Mouse (Mus musculus): Measurements from ENCODE around the gene Lmbr1l. TPM values are rescaled to one million over a fixed set of nuclear protein-coding genes. Genes with fewer than 3 reads are reported as not detected.
"Not testable (repeated sequence)": the region's sequence is repeated elsewhere in the genome, so short reads cannot be mapped to it uniquely, and the experiment has no call there.

The Lmbr1l gene
- 10 to 100 TPM in 2 of 4 experiments, 1 to 10 TPM in 2; 7.3 to 12.2 (median 10.0) TPM for total RNA-seq (2022)

DNA sequence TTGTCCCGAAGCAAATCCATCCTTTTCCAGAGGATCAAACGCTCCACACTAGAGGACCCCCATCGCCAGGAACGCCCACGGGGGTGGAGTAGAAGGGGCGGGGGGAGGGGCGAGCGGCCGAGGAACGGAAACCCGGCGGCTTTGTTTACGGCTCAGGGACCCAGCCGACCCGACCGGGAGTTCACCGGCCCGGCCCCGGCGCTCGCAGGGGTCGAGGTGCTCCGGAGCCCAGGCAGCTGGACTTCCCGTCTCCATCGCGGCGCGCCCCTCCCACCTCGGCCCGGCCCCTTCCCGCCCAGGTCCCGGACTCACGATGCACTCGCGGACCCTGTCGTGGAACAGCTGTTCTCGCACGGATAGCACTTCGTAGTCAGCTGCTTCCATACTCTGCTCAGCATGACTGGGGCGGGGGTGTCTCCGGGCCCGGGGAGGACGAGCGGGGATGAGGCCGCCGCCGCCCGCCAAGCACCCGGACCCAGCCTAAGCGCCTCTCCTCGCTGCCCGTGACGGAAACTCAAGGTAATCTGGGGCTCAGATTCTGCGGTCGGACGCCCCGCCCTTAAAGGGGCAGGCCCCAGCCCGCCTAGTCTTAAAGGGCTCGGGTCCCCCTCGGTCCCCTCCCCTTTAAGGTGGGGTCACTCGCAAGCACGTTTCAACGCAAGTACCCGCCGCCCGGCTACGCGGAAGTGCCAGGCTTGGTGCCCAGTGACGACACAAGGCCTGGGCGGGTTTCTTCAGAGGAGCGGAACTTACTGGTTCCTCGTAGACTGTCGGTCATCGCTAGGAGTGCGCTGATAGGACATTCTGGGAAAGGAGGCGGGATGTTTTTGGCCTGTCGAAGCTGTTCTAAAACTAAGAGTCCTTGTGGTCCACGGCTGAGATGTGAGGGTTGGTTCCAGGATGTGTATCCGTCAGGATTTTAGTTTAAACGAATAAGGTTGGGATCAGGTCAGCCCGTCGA is at the start of gene Lmbr1l:
Gene Lmbr1l, minus strand, starts transcription at position 694 of the 961 bp plus-strand sequence.
- peak; percentile 99 for DNase-seq (ENCODE audit: low spot score)

DNA sequence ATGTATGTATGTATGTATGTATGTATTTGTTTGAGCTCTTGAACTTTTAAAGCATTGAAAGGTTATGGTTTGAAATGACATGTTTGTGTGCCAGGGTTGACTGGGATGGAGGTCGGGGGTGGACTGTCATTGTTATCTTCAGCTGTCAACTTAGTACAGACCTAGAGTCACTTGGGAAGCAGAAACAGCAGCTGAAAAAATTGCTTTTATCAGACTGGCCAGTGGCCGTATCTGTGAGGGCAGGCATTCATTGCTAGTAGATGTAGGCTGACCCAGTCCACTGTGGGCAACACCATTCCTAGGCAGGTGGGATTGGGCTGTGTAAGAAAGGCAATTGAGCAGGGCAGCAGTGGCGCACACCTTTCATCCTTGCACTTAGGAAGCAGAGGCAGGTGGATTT is 41.5 kb upstream of the Lmbr1l start:
- DNase-seq (ENCODE audit: low spot score), result no peak

DNA sequence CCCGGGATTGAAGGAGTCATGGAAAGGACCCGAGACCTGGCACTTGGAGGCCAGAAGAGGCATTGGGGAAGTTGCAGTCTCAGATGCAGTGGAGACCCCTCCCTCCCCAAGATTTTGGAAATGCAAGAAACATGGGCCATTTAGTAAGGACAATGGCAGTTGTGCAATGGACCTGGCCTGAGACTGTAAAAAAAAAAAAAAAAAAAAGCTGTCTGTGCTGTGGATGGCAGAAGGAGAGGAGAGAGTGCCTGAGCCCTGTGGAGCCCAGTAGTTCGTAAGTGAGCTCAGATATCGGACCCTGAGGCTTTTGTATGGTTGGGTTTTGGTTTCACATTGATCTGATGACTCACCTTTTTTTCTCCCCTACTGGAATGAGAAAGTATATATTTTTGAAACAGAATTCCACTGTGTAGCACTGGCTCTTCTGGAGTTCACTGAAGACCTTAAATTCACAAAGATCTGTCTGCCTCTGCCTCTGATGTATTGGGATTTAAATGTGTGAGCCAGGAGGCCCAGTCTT is 40.9 kb upstream of the Lmbr1l start:
- DNase-seq (ENCODE audit: low spot score), result no peak

DNA sequence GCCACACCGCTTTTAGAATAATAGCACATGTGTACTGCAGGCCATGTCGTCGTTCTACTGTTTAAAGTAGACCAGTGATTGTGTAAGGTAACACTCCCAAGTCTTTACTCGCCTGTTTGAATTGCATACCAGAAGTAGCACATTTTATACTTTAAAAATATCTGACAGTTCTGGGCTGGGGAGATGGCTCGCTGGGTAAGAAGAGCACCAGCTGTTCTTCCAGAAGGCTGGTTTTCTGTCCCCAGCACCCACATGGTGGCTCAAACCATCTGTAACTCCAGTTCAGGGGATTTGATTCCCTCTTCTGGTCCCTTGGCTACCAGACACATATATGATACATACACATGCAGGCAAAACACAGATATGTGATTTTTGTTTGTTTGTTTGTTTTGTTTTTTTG is 39.4 kb upstream of the Lmbr1l start:
- DNase-seq (ENCODE audit: low spot score), result no peak

DNA sequence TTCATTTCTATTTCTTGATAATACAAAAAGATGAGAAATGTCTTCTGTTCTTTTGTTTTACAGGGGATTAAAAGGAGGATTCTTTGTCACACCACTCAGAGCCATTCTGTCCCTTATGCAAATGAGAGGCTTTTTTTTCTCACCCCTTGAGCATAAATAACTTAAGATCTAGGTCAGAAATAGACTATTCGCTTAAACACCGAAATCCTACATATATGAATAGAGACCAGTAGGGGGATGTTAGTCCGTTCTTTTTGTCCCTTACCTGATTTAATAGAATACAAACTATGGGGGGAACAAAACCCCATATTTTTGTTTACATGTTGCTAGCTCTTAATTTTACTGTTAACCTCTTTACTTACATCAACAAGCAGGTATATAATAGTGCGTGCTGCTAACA is 38.0 kb upstream of the Lmbr1l start:
- no peak for DNase-seq (ENCODE audit: low spot score)

DNA sequence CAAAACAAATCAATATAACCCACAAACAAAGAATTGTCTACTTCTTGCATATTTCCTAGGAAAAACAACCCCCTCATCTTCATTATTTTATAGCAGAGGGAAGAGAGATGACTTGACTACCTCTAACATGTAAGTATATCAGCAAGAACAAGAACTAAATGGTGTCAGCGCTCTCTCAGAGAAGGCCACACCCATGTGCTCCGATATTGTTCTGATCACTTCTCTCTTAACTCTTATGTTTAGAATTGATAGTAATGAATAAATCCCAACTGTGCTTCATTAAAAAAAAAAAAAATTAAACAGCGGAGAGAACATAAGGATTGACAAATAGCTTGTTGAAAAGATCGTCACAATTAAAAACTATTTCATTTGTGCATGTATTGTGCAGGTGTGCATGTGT is 37.3 kb upstream of the Lmbr1l start:
- no peak for DNase-seq (ENCODE audit: low spot score)

DNA sequence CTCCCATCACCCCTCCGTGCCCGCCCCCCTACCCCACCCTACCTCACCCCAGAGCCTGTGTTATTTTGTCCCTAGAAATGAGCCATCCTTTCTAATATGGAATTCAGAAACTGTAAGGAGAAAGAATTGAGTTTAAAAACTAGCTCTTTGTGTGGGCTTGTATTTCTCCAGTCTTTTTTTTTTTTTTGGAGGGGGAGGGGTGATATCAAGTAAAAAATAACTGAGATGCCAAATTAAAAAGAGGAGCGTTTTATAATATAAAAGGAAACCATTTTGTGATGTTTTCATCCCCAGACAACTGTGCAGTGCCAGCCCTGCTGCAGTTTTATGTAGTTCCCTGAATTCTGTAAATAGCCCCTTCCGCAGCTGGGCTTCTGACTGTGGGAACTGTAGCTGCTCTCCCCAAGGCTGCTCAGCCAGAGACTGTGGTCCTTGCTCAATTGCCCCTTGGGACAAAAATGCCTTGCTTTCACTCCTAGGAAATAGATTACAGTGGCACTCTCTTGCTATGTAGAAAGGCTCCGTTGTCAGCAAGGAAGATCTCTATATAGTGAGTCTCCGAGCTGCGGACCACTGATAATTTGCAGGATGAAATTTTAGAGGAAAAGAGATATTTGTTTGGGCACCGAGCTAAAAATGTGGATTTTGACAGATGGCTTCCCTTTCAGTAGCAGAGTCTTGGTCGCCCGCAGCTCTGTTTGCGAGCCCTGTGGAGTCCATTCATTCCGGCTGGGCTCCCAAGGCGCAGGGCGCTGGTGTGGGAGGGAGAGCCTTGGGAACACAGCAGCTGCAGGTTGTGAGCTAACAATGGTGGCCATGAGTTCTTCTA is 36.6 kb upstream of the Lmbr1l start:
- no peak for DNase-seq (ENCODE audit: low spot score)

DNA sequence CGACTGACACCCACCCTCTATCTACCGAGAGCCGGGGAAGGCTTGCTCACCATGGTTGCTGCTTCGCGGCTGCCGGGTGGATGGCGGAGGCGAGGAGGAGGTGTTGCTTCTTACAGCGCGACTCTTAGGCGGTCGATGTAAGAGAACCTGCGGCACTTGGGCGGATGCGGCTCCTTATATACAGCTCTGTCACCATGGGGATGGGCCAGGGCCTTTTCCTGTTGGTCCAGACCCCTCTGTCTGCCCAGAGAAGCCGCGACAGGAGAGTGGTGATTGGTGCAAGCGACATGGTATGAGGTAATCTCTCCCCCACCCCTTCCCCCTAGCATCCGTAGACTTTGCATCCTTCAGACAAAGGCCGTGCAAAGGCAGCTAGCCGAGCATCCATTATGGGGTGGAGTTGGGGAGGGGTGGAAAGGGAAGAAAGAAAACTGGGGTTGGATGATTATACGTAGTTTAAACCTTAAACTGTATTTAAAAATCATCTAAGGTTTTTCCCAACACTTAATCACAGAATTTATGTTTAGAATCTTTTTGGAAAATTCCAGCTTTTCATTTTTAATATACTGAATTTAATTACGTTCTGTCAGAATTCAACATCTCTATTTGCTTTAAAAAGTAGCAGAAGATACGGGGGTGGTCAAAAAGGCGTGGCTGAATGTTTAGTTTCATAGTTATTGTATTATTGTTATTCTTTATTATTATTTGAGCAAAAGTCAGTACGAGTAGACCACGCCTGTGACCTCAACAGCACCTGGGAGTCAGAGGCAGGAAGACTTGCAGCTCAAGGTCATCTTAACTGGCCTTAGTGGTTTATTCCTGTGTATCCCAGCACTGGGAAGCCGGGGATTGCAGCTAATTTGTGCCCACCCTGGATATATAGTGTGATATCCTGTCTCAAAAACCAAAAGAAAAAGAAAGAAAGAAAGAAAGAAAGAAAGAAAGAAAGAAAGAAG is 35.6 kb upstream of the Lmbr1l start, which contains the start of the genes Gm49450 and Tuba1a:
Gene Gm49450, minus strand, starts transcription at position 151 of the 956 bp plus-strand sequence.
Gene Tuba1a, minus strand, starts transcription at position 303 of the 956 bp plus-strand sequence.
- peak; percentile 94 for DNase-seq (ENCODE audit: low spot score)

DNA sequence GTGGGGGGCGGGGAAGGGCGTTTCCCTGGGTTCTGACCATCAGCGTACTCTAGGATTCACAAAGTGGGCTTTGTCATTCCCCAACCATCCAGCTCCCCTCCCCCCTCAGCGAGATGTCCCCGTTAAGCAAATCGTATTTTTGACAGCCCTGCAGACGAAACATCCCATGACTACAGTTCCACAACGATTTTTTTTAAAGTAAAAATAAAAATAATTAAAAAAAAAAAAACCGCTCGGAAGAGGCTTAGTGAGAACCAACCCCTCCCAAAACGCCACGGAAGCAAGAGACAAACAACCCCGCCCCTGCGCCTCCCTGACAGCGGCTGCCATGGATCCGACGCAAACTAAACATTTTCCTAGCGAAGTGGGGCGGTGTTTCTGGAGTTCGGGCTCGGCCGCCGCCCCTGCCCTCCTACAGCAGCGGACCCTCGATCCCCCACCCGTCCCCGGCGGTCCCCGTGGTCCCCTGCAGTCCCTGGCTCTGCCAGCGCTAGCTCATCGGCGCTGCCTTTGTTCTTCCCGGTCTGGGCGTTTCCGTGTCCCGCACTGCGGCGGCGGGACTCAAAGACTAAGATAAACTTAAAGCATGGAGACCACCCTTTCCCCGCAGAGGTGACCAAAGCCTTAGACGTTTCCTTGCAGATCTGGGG is 34.8 kb upstream of the Lmbr1l start:
- peak; percentile 67 for DNase-seq (ENCODE audit: low spot score)

DNA sequence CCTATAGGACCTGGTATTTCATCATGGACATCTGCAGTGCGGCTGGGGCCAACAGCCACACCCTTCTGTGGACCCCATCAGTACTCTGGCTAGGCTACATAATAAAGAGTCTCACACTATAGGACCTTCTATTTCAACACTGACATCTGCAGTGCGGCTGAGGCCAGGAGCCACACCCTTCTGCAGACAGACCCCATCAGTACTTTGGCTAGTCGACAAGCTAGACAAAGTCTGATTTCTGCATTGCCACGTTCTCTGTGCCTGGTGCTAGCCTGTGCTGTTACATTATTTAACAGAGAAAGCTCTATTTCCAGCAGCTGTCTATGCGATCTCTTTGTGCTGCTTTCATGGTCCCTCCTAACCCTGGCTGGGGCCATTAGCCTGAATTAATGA is 34.0 kb upstream of the Lmbr1l start:
- DNase-seq (ENCODE audit: low spot score), result no peak

DNA sequence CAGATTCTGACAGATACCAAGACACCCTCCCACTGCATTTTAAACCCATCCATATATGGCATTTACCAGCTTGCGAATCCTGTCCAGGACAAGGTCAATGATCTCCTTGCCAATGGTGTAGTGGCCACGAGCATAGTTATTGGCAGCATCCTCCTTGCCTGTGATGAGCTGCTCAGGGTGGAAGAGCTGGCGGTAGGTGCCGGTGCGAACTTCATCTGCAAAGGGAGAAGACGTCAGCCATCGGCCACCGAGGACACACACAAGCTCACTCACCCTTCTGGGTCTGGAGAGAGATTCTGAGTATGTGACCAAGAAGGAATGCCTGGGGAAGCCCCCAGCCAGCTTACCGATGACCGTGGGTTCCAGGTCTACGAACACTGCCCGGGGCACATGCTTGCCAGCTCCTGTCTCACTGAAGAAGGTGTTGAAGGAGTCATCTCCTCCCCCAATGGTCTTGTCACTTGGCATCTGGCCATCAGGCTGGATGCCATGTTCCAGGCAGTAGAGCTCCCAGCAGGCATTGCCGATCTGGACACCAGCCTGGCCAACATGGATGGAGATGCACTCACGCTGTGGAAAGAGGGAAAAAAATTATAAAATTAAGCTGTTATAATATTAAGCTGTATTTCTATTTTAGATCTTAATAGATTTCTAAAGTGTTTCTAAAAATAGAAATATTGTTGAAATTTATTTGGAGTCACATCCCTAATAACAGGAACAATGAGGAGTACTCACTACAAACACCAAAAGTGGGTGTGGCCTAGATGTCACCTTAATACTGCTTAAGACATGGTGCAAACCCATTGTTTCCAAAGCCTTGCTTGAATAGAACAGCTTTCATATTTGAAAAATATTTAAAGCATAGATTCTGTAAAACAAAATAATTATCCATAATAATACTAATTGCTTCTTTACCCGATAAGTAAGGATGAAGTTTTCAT is 33.4 kb upstream of the Lmbr1l start:
- not testable (repeated sequence) for DNase-seq (ENCODE audit: low spot score)

DNA sequence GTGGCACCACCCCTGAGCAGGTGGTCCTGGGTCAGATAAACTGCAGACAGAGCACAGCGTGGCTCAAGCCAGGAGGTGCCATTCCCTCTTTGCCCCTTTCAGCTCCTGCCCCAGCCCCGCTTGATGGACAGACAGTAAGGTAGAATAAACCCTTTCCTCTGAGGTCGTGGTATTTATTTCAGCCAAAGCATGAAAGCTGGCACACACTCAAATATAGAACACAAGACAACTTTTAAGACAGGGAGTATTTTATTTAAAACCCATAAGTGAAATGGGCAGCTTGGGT is 31.5 kb upstream of the Lmbr1l start:
- DNase-seq (ENCODE audit: low spot score), result no peak

DNA sequence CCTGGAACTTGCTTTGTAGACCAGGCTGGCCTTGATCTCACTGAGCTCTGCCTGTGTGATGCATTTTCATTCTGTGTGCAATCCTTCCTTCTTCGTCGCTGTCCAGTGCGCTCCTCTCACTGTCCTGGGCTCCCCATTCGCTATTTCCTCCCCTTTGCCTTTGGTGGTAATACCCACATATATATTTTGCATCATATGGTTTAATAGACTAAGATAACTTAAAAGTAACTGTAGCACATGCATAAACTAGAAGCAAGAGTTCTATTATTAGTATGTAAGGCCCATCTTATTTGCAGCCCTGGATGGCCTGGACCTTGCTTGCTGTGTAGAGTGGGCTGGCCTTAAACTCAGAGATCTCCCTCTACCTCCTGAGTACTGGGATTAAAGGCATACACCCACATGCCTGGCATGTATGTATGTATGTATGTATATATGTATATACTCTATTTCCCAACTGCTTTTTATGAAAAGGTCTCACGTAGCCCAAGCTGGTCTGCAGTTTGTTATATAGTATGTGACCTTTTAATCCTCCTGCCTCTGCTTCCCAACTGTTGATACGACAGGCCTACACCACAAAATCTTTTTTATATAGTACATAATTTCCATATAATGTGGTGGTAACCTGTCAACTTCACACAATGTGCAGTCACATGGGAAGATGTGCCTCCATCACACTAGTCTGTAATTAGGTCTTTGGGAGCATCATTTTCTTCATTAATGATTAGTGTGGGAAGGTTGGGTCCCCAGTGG is 31.0 kb upstream of the Lmbr1l start:
- no peak for DNase-seq (ENCODE audit: low spot score)

DNA sequence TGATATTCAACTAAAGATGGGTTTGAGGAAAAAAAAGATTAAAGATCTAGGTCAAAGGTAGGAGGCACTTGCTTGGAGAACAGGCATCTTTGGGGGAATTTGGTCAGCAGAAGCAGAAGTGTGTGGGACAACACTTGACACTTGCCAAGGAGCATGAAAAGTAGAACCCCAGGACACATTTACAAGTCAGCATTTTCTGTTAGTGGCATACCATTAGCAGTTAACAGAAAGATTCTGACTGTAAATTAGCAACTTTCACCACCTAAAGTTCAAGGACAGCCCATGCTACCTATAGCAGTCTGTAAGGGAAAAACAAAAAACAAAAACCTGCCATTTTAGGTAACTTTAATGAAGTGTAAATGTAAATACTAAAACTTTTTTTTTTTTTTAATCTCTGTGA is 30.4 kb upstream of the Lmbr1l start:
- DNase-seq (ENCODE audit: low spot score), result no peak

DNA sequence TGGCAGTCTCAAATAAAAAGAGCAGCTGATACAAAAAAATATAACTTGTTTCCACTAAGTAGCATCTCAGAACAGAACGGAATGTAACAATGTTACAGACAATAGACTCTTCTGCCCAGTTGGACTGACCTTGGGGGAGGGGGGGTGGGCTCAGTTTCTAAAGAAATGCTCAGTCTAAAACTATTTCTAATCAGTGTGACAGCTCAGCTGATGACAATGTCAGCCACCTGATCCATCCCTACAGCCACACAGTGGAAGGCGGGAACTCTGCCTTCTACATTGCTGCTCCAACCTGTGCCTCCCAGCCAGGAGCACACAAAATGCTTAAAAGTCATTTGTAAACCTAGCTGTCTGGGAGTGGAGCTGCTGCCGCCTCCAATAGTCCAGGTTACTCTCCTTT is 29.9 kb upstream of the Lmbr1l start:
- no peak for DNase-seq (ENCODE audit: low spot score)

DNA sequence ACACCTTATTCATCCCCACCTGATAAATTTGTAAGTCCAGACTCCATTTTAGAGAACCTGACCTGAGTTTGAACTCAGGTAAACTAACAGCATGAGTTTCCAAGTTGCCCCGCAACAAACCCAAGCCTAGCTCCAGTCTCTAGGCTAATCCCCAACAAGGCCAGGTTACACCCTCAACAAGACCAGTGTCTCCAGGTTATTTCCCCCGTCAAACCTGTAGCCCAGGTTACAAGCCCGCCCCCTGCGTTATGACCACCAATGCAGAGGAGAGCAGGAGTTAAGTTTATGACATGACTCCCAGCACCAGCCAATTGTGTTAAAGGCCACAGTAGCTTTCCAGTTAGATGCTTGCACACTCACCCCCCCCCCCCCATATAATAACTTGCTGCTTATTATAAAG is 25.1 kb upstream of the Lmbr1l start:
- DNase-seq (ENCODE audit: low spot score), result no peak

DNA sequence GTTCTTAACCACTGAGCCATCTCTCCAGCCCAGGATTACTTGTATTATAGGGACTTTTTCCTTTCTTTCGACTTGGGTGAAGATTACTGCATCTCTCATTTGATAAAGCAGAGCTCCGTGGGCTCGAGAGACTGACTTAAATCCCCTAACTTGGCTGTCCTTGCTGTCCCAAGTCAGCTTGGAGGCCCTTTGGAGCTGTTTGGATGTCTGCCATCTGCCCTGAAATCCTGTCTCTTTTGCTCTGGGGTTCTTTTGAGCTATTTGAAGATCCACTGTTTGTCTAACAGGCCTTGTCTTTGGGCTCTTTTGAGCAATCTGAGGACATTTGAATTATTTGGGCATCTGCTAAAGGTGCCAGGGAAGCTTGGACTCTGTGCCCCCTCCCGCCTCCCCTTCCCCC is 24.1 kb upstream of the Lmbr1l start:
- no peak for DNase-seq (ENCODE audit: low spot score)

DNA sequence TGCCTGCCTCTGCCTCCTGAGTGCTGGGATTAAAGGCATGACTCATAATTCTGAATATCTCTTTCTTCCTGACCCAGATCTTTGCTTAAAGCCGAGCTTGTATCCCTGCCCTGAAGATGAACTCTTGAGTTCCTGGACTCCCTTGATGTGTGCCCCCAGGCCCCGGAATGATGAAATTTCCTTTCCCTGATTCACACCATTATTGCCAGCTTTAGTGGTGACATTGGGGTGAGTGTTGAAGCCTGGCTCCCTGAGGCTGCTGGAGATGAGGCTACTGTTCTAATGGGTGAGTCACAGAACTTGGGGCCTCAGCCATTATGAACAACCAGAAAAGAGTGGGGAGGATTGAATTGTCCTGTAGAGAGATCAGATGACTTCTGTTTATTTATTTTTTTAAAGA is 23.5 kb upstream of the Lmbr1l start:
- DNase-seq (ENCODE audit: low spot score), result no peak

DNA sequence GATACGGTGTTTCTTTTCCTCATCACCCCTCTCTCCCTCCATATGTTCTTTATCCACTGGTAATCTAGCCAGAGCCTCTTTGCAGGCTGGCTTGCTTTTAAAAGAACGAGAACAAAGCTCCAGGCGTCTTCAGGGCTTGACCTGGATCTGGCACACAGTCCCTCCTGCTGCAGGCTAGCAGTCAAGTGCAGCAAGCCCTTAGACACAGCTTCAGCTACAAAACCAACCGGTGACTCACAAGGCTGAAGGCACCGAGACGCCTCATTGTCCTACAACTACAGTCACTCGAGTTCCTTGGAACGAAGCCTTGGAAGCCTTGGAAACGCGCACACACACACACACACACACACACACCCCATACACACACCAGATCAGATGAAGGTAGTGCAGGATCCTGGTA is 22.8 kb upstream of the Lmbr1l start:
- DNase-seq (ENCODE audit: low spot score), result no peak

Measured in heart, adult 8-10 months (tissue).